Mouse (Mus musculus): ENCODE measurements around the gene Mtss1l. TPM values are rescaled to one million over a fixed set of nuclear protein-coding genes. Genes with fewer than 3 reads are reported as not detected.
"Not testable (repeated sequence)": the region's sequence is repeated elsewhere in the genome, so short reads cannot be mapped to it uniquely, and the experiment has no call there.

Mtss1l gene
- total RNA-seq, 2 experiments from 2014 or later: 64.7 to 82.3 TPM

- DNase-seq: no peak
These were observed 58.8 kb downstream of the Mtss1l start for GRCm38 (mm10) chr8:110779924-110780718.

DNA sequence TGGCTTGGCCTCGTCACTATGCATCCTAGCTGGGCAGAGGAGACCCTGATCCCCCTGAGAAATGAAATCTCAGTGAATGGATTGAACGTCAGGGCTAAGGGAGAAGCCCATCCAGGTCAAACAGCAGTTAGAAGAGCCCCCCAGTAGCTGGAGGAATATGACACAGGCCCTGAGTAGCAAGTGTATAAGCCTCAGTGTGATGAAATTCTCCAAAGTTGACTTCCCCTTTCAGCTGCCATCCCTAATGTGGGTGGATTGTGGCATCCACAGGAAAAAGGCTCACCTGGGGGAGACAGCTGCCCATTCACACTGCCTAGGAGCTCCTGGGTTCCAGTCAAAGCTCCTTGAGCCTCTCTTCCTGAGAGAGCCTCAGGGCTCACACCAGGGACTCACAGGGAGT lies 64.1 kb downstream of the Mtss1l start:
- DNase-seq: no peak

GRCm38 (mm10) chr8:110786501-110786900 lies 65.2 kb downstream of the Mtss1l start:
- not testable (repeated sequence) for DNase-seq

GRCm38 (mm10) chr8:110786934-110787333 lies 65.7 kb downstream of the Mtss1l start:
- no peak for DNase-seq

DNA sequence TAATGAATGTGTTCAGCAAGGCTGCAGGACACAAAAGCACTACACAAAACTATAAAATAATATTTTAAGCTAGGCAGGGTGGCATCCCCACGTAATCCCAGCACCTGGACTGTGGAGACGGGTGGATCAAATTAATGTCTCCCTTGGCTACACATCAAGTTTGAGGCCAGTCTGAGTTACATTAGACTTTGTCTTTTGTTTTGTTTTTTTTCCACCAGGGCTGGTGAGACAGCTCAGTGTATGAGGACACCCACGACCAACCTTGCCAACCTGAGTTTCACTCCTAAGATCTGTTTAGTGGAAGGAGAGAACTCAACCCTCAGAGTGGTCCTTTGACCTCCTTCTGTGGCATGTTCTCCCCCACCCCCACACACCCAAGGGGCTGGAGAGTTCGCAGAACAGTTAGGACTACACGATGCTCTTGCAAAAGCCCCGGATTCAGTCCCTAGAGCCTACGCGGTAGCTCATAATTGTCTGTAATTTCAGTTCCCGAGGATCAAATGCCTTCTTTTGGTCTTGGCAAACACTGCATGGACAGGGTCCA lies 66.2 kb downstream of the Mtss1l start:
- no peak for DNase-seq

DNA sequence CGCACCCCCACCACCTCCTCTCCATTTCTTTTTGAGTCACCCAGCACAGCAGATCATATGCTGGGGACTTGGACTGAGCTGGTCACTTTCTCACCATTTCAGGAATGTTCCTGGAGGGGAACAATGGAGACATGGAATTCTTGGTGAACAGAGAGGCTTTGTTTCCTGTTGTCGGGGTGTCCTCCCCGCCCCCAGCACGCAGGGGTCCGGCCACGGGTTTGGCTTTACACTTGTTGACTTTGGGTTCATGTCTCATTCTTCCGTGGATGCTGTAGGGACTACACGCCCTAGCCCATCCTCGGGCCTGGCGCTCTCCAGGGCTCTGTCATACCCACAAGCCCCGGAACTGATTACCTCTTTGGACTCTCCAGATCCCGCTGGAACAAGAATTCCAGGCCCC lies 67.7 kb downstream of the Mtss1l start:
- no peak for DNase-seq

DNA sequence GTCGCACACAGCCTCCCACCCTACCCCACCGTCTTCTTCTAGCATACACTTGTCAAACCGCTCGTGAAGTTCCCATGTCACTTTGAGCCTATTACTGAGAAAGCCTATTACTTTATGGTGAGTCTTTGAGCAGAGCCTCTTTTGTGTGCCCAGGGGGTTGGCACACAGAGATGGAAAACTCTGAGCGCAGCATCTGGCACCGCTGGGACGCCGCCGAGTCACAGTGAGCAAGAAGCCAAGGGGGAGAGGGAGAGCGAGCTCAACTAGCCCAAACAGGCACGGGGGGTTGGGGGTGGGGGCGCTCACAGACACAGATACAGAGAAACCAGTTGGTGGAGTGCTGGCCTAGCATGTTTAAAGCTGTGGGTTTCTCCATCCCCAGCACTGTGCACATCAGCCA lies 68.3 kb downstream of the Mtss1l start:
- DNase-seq: no peak

- DNase-seq: no peak
These were observed 69.0 kb downstream of the Mtss1l start for GRCm38 (mm10) chr8:110790270-110790669.

Other genes starting within 250 kb of the Mtss1l start
- gene Vac14, start 102.9 kb upstream of the Mtss1l start, total RNA-seq (2021): 10 to 100 TPM; 15.4 to 16.2 TPM
- gene Il34, start 84.4 kb downstream of the Mtss1l start, total RNA-seq (2021): 1 to 10 TPM; 6.5 to 6.8 TPM
- gene Cog4, start 125.1 kb downstream of the Mtss1l start, total RNA-seq (2021): 10 to 100 TPM; 56.0 to 63.1 TPM
- gene Sf3b3, start 125.3 kb downstream of the Mtss1l start, total RNA-seq (2021): 10 to 100 TPM; 18.4 to 19.2 TPM
- 1 to 10 TPM; 3.2 to 3.3 TPM for gene Fuk, start 181.0 kb downstream of the Mtss1l start, total RNA-seq (2021)
- 10 to 100 TPM; 43.5 to 45.3 TPM for gene St3gal2, start 198.4 kb downstream of the Mtss1l start, total RNA-seq (2021)

Data from gastrocnemius, postnatal 25 days (tissue).